Mouse (Mus musculus): ENCODE measurements around the gene Zfp160. TPM values are rescaled to one million over a fixed set of nuclear protein-coding genes. Genes with fewer than 3 reads are reported as not detected.
A peak's percentile ranks its signal among the peaks of the same experiment; 100 is the strongest.

The Zfp160 gene
- total RNA-seq (2014; rRNA removed) (8.8 and 15.6 TPM in 2 replicates), polyA plus RNA-seq (2015; fragmentation: Nextera tagmentation; extraction: Ambion mirVana) (10.6 and 11.9 TPM in 2 replicates)

- ATAC-seq: peak; percentile 98
- no peaks in the 10 kb centered on the region; the same call in 1 of the 2 replicates for H3K36me3 ChIP-seq (ENCODE audit: insufficient read depth, low read length)
- peaks cover 11% of the 10 kb centered on the region for H3K4me1 ChIP-seq (ENCODE audit: insufficient read depth, low read length)
- TF ChIP-seq CTCF (IDR thresholded peaks at IDR 0.05; ENCODE audit: low read depth): peak; percentile 45
- H3K27me3 ChIP-seq (ENCODE audit: insufficient read depth, low read length): no peaks in the 10 kb centered on the region
- peak within 1 kb of the TSS; percentile 86 for H3K9ac ChIP-seq (replicated peaks; ENCODE audit: low read length)
- DNase-seq (ENCODE audit: low spot score): peak; percentile 96
- 5% methylated on average over 36 of the region's 36 CpGs for WGBS
- H3K4me2 ChIP-seq (ENCODE audit: low read depth, low read length): peak within 1 kb of the TSS; percentile 86
- peak within 1 kb of the TSS; percentile 95 for H3K27ac ChIP-seq
- H3K4me3 ChIP-seq (ENCODE audit: low read length): peak within 1 kb of the TSS; percentile 80
- no peaks in the 10 kb centered on the region for H3K9me3 ChIP-seq (ENCODE audit: low read length)
Measured at GRCm38 (mm10) chr17:21008382-21009331, at the start of gene Zfp160. TSS of gene Zfp160 (plus strand) at chr17:21008903.

DNA sequence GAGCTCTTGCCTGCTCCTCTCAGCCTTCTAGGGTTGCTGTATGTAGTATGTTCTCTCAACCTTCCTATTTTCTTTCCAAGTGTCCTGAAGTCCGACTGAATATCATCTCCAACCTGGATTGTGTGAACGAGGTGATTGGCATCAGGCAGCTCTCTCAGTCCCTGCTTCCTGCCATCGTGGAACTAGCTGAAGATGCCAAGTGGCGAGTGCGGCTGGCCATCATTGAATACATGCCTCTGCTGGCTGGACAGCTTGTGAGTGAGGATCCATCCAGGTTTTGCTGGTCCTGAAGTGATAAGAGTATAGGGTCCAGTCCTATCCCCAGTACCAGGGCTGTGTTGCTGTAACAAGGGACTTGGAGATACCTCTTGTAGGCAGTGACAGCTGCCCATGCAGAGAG, 48.3 kb upstream of the Zfp160 start:
- H3K4me2 ChIP-seq (ENCODE audit: low read depth, low read length): no peak overlapping the region

GRCm38 (mm10) chr17:20965421-20965820, 43.3 kb upstream of the Zfp160 start:
- 84% methylated on average over 4 of the region's 4 CpGs for WGBS
- H3K27me3 ChIP-seq (ENCODE audit: insufficient read depth, low read length): no peaks in the 10 kb centered on the region
- no peaks in the 10 kb centered on the region for H3K4me1 ChIP-seq (ENCODE audit: insufficient read depth, low read length)
- no peak overlapping the region for H3K27ac ChIP-seq
- no peak overlapping the region for H3K9ac ChIP-seq (replicated peaks; ENCODE audit: low read length)
- H3K36me3 ChIP-seq (ENCODE audit: insufficient read depth, low read length): peaks cover 79% of the 10 kb centered on the region
- H3K9me3 ChIP-seq (ENCODE audit: low read length): no peaks in the 10 kb centered on the region
- H3K4me3 ChIP-seq (ENCODE audit: low read length): no peak overlapping the region
- no peak for TF ChIP-seq CTCF (IDR thresholded peaks at IDR 0.05; ENCODE audit: low read depth)
- ATAC-seq: no peak
- no peak overlapping the region for H3K4me2 ChIP-seq (ENCODE audit: low read depth, low read length)
- no peak for DNase-seq (ENCODE audit: low spot score)

More for the DNA sequence above, 48.3 kb upstream of the Zfp160 start:
- 98% methylated on average over 5 of the region's 5 CpGs for WGBS
- no peak for ATAC-seq
- no peak for DNase-seq (ENCODE audit: low spot score)
- H3K9ac ChIP-seq (replicated peaks; ENCODE audit: low read length): no peak overlapping the region
- H3K27ac ChIP-seq: no peak overlapping the region
- no peaks in the 10 kb centered on the region for H3K4me1 ChIP-seq (ENCODE audit: insufficient read depth, low read length)
- TF ChIP-seq CTCF (IDR thresholded peaks at IDR 0.05; ENCODE audit: low read depth): no peak
- H3K36me3 ChIP-seq (ENCODE audit: insufficient read depth, low read length): peaks cover 96% of the 10 kb centered on the region
- H3K4me3 ChIP-seq (ENCODE audit: low read length): no peak overlapping the region
- H3K9me3 ChIP-seq (ENCODE audit: low read length): no peaks in the 10 kb centered on the region
- no peaks in the 10 kb centered on the region for H3K27me3 ChIP-seq (ENCODE audit: insufficient read depth, low read length)

GRCm38 (mm10) chr17:20966681-20967080, 42.0 kb upstream of the Zfp160 start:
- no peak overlapping the region for H3K27ac ChIP-seq
- no peak for TF ChIP-seq CTCF (IDR thresholded peaks at IDR 0.05; ENCODE audit: low read depth)
- peaks cover 66% of the 10 kb centered on the region for H3K36me3 ChIP-seq (ENCODE audit: insufficient read depth, low read length)
- no peak overlapping the region for H3K9ac ChIP-seq (replicated peaks; ENCODE audit: low read length)
- H3K4me1 ChIP-seq (ENCODE audit: insufficient read depth, low read length): no peaks in the 10 kb centered on the region
- no peaks in the 10 kb centered on the region for H3K9me3 ChIP-seq (ENCODE audit: low read length)
- H3K27me3 ChIP-seq (ENCODE audit: insufficient read depth, low read length): no peaks in the 10 kb centered on the region
- no peak for DNase-seq (ENCODE audit: low spot score)
- ATAC-seq: no peak
- no peak overlapping the region for H3K4me2 ChIP-seq (ENCODE audit: low read depth, low read length)
- H3K4me3 ChIP-seq (ENCODE audit: low read length): no peak overlapping the region

- Histone ChIP-seq H3K4me1 (ENCODE audit: insufficient read depth, low read length) (no peaks in the 10 kb centered on the region), H3K9ac (replicated peaks; ENCODE audit: low read length) (no peak overlapping the region), H3K4me3 (ENCODE audit: low read length) (no peak overlapping the region), H3K9me3 (ENCODE audit: low read length) (no peaks in the 10 kb centered on the region), H3K36me3 (ENCODE audit: insufficient read depth, low read length) (no peaks in the 10 kb centered on the region), H3K27ac (no peak overlapping the region), H3K27me3 (ENCODE audit: insufficient read depth, low read length) (no peaks in the 10 kb centered on the region), H3K4me2 (ENCODE audit: low read depth, low read length) (no peak overlapping the region)
- TF ChIP-seq CTCF (IDR thresholded peaks at IDR 0.05; ENCODE audit: low read depth): no peak
- 71% methylated on average over 2 of the region's 2 CpGs for WGBS
- no peak for ATAC-seq
- DNase-seq (ENCODE audit: low spot score): no peak
Measured at GRCm38 (mm10) chr17:20993716-20994115, 15.0 kb upstream of the Zfp160 start.

DNA sequence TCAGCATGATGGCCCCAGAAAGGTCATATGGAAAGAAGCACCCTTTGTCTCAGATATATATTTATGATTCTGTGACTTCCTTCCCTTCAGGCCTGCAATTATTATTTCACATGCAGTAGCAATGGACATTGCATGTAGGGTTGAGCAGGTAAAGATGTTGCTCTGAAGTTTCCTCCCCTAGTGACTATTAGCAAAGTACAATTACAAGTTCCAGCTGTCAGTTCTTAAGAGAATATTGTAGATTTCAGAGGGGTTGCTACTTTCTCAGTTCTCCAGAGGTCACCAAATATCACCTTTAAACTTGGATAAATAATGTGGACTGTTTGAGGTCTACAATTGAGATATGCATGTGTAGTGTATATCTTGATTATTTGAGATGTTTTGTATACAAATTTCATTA, 12.3 kb upstream of the Zfp160 start, which contains the start of gene Vmn1r233:
TSS of gene Vmn1r233 (minus strand) at position 101 of the 400 bp plus-strand sequence.
- no peak within 1 kb of the TSS for H3K4me3 ChIP-seq (ENCODE audit: low read length)
- no peak within 1 kb of the TSS for H3K4me2 ChIP-seq (ENCODE audit: low read depth, low read length)
- ATAC-seq: no peak
- TF ChIP-seq CTCF (IDR thresholded peaks at IDR 0.05; ENCODE audit: low read depth): no peak
- H3K9me3 ChIP-seq (ENCODE audit: low read length): no peaks in the 10 kb centered on the region
- H3K27ac ChIP-seq: no peak within 1 kb of the TSS
- no peak for DNase-seq (ENCODE audit: low spot score)
- no peaks in the 10 kb centered on the region for H3K36me3 ChIP-seq (ENCODE audit: insufficient read depth, low read length)
- no peaks in the 10 kb centered on the region for H3K4me1 ChIP-seq (ENCODE audit: insufficient read depth, low read length)
- no peaks in the 10 kb centered on the region for H3K27me3 ChIP-seq (ENCODE audit: insufficient read depth, low read length)
- no peak within 1 kb of the TSS for H3K9ac ChIP-seq (replicated peaks; ENCODE audit: low read length)

- H3K36me3 ChIP-seq (ENCODE audit: insufficient read depth, low read length): no peaks in the 10 kb centered on the region; the same call in 1 of the 2 replicates
- peak overlapping the region; percentile 95 for H3K27ac ChIP-seq
- no peak for TF ChIP-seq CTCF (IDR thresholded peaks at IDR 0.05; ENCODE audit: low read depth)
- DNase-seq (ENCODE audit: low spot score) (no peak), ATAC-seq (no peak)
- H3K27me3 ChIP-seq (ENCODE audit: insufficient read depth, low read length): no peaks in the 10 kb centered on the region
- peaks cover 11% of the 10 kb centered on the region for H3K4me1 ChIP-seq (ENCODE audit: insufficient read depth, low read length)
- no peaks in the 10 kb centered on the region for H3K9me3 ChIP-seq (ENCODE audit: low read length)
- 33% methylated on average over 1 of the region's 1 CpGs for WGBS
- peak overlapping the region; percentile 86 for H3K4me2 ChIP-seq (ENCODE audit: low read depth, low read length)
- peak overlapping the region; percentile 86 for H3K9ac ChIP-seq (replicated peaks; ENCODE audit: low read length)
- H3K4me3 ChIP-seq (ENCODE audit: low read length): peak overlapping the region; percentile 80
Measured at GRCm38 (mm10) chr17:21009726-21010125, 1.0 kb downstream of the Zfp160 start.

All from hindbrain, postnatal 0 days (tissue).